ENCODE assay signal across 18 mouse cellular contexts in genomic region chr2:79527529-79527928, GRCm38 (mm10).
A peak's percentile ranks its signal among the peaks of the same experiment; 100 is the strongest.
DNase-seq lines count a peak whose midpoint lies in the region; ATAC-seq and TF ChIP-seq lines count a peak whose summit lies in the region.
"Had no signal": no experiment of that assay in that cellular context is flagged by ENCODE, and none has a peak within 500 bp of the region (broad histone marks: within the 10 kb centered on the region; RNA-seq: fewer than 3 reads in every experiment).

No protein-coding gene starts in this region.

- no peak overlapping the region for H3K4me2 ChIP-seq in embryonic facial prominence, embryonic 11.5 days (ENCODE audit: low read depth, low read length)
- H3K4me2 ChIP-seq in hindbrain, embryonic 11.5 days (replicated peaks; ENCODE audit: low read depth, low read length), result no peak overlapping the region
- H3K4me2 ChIP-seq in hindbrain, embryonic 12.5 days (replicated peaks), result no peak overlapping the region
- H3K4me2 ChIP-seq: embryonic facial prominence, embryonic 12.5 days; heart, embryonic 12.5 days had no signal

- H3K9me3 ChIP-seq in embryonic facial prominence, embryonic 11.5 days (replicated peaks; ENCODE audit: control insufficient read depth, low read length), result no peaks in the 10 kb centered on the region
- H3K9me3 ChIP-seq in embryonic facial prominence, embryonic 10.5 days, result no peaks in the 10 kb centered on the region
- no peaks in the 10 kb centered on the region for H3K9me3 ChIP-seq in hindbrain, embryonic 11.5 days (ENCODE audit: control insufficient read depth, low read length)
- H3K9me3 ChIP-seq in hindbrain, embryonic 12.5 days (replicated peaks), result no peaks in the 10 kb centered on the region
- H3K9me3 ChIP-seq: embryonic facial prominence, embryonic 12.5 days; heart, embryonic 12.5 days; hindbrain, embryonic 10.5 days had no signal

- H3K4me3 ChIP-seq in embryonic facial prominence, embryonic 11.5 days (ENCODE audit: low read depth, low read length), result no peak overlapping the region
- H3K4me3 ChIP-seq in embryonic facial prominence, embryonic 10.5 days, result no peak overlapping the region
- no peak overlapping the region for H3K4me3 ChIP-seq in hindbrain, embryonic 11.5 days (ENCODE audit: low read depth, low read length)
- H3K4me3 ChIP-seq in hindbrain, embryonic 12.5 days, result no peak overlapping the region
- no peak overlapping the region for H3K4me3 ChIP-seq in left cerebral cortex, adult 2 months
- H3K4me3 ChIP-seq: embryonic facial prominence, embryonic 12.5 days; heart, adult 2 months; heart, embryonic 12.5 days; hindbrain, embryonic 10.5 days had no signal

- H3K36me3 ChIP-seq in embryonic facial prominence, embryonic 11.5 days (replicated peaks; ENCODE audit: control insufficient read depth, insufficient read depth, low read depth, low read length), result no peaks in the 10 kb centered on the region
- H3K36me3 ChIP-seq in embryonic facial prominence, embryonic 10.5 days (replicated peaks), result no peaks in the 10 kb centered on the region
- H3K36me3 ChIP-seq in hindbrain, embryonic 11.5 days (ENCODE audit: control insufficient read depth, insufficient read depth, low read length), result no peaks in the 10 kb centered on the region
- no peaks in the 10 kb centered on the region for H3K36me3 ChIP-seq in hindbrain, embryonic 12.5 days
- H3K36me3 ChIP-seq: embryonic facial prominence, embryonic 12.5 days; heart, embryonic 12.5 days; hindbrain, embryonic 10.5 days had no signal

- ATAC-seq in embryonic facial prominence, embryonic 11.5 days (replicated peaks; ENCODE audit: insufficient number of reproducible peaks, low FRiP score, low TSS enrichment, low read depth), result no peak
- ATAC-seq in hindbrain, embryonic 11.5 days (ENCODE audit: low FRiP score), result no peak
- ATAC-seq in hindbrain, embryonic 12.5 days (ENCODE audit: low FRiP score), result no peak
- ATAC-seq: inflammation-experienced regulatory T-cells, adult 6 months had no signal

- no peaks in the 10 kb centered on the region for H3K4me1 ChIP-seq in embryonic facial prominence, embryonic 11.5 days (ENCODE audit: control insufficient read depth, insufficient read depth, low read length)
- peaks cover 37% of the 10 kb centered on the region for H3K4me1 ChIP-seq in embryonic facial prominence, embryonic 10.5 days
- H3K4me1 ChIP-seq in hindbrain, embryonic 11.5 days (replicated peaks; ENCODE audit: control insufficient read depth, insufficient read depth, low read length), result peaks cover 3% of the 10 kb centered on the region; the same call in 1 of the 2 replicates
- peaks cover 11% of the 10 kb centered on the region; the same call in 1 of the 2 replicates for H3K4me1 ChIP-seq in hindbrain, embryonic 12.5 days

- TF ChIP-seq CTCF in left cerebral cortex, adult 2 months (IDR thresholded peaks at IDR 0.05), result no peak

- no peak overlapping the region for H3K9ac ChIP-seq in embryonic facial prominence, embryonic 11.5 days (replicated peaks; ENCODE audit: low read length)
- H3K9ac ChIP-seq in hindbrain, embryonic 11.5 days (ENCODE audit: low read depth, low read length), result no peak overlapping the region
- no peak overlapping the region for H3K9ac ChIP-seq in hindbrain, embryonic 12.5 days
- H3K9ac ChIP-seq: embryonic facial prominence, embryonic 12.5 days; forebrain, postnatal 0 days; heart, embryonic 12.5 days had no signal

- intact Hi-C loops in left cerebral cortex, adult 2 months (cut with DNase I), result no loop called here
- intact Hi-C loops in left cerebral cortex, postnatal 10 days (cut with DNase I), result loop anchor here (5.0 kb wide), 1 partner anchor 110 kb away; the partner anchor contains the start of gene Itprid2

- no peak overlapping the region for H3K27ac ChIP-seq in embryonic facial prominence, embryonic 11.5 days (replicated peaks; ENCODE audit: low read depth, low read length)
- no peak overlapping the region for H3K27ac ChIP-seq in embryonic facial prominence, embryonic 10.5 days (replicated peaks)
- H3K27ac ChIP-seq in hindbrain, embryonic 11.5 days (ENCODE audit: low read depth, low read length), result no peak overlapping the region
- no peak overlapping the region for H3K27ac ChIP-seq in hindbrain, embryonic 12.5 days
- peak overlapping the region; percentile 47; the same call in 1 of the 2 replicates for H3K27ac ChIP-seq in left cerebral cortex, adult 2 months
- H3K27ac ChIP-seq: embryonic facial prominence, embryonic 12.5 days; heart, adult 2 months; hindbrain, embryonic 10.5 days had no signal

- DNase-seq in embryonic facial prominence, embryonic 11.5 days (ENCODE audit: low spot score), result peak; percentile 15
- DNase-seq in embryonic facial prominence, embryonic 10.5 days (ENCODE audit: low spot score), result no peak
- DNase-seq in hindbrain, embryonic 11.5 days (ENCODE audit: low spot score), result peak; percentile 10
- no peak for DNase-seq in left cerebral cortex, adult 2 months (ENCODE audit: extremely low spot score in 1 of 2, low spot score in 2 of 2)
- no peak for DNase-seq in left cerebral cortex, postnatal 10 days (ENCODE audit: extremely low spot score in 1 of 2, low spot score in 2 of 2)
- DNase-seq in retina, embryonic 14.5 days (ENCODE audit: low spot score), result peak; percentile 72
- no peak for DNase-seq in neural tube, embryonic 10.5 days (ENCODE audit: extremely low spot score, low spot score)
- DNase-seq: adrenal gland, postnatal 14 days; B cell, adult 2 months; cerebellum, adult 2 months; cerebellum, postnatal 10 days; forebrain, postnatal 0 days; heart, adult 2 months had no signal

- H3K27me3 ChIP-seq in embryonic facial prominence, embryonic 11.5 days (ENCODE audit: control insufficient read depth, insufficient read depth, low read length), result no peaks in the 10 kb centered on the region
- H3K27me3 ChIP-seq in embryonic facial prominence, embryonic 10.5 days (replicated peaks; ENCODE audit: low read depth, poor library complexity, severe bottlenecking), result peaks cover 3% of the 10 kb centered on the region; the same call in 1 of the 2 replicates
- H3K27me3 ChIP-seq in hindbrain, embryonic 11.5 days (ENCODE audit: control insufficient read depth, insufficient read depth, low read length), result no peaks in the 10 kb centered on the region
- H3K27me3 ChIP-seq in hindbrain, embryonic 12.5 days, result no peaks in the 10 kb centered on the region
- H3K27me3 ChIP-seq: embryonic facial prominence, embryonic 12.5 days; heart, embryonic 12.5 days had no signal

- WGBS in embryonic facial prominence, embryonic 11.5 days, result 31% methylated on average over 5 of the region's 5 CpGs
- 32% methylated on average over 5 of the region's 5 CpGs for WGBS in embryonic facial prominence, embryonic 10.5 days
- 49% methylated on average over 5 of the region's 5 CpGs for WGBS in hindbrain, embryonic 11.5 days
- 42% methylated on average over 5 of the region's 5 CpGs for WGBS in hindbrain, embryonic 12.5 days

Comparison
In these comparisons a context has a peak if more than half of its experiments do, and no peak if none do; other contexts are left out.
1. DNase-seq: peak in embryonic facial prominence, embryonic 11.5 days (single experiment), hindbrain, embryonic 11.5 days (single experiment) and retina, embryonic 14.5 days (single experiment); none in embryonic facial prominence, embryonic 10.5 days (single experiment), left cerebral cortex, adult 2 months (0 of 2), left cerebral cortex, postnatal 10 days (0 of 2) and neural tube, embryonic 10.5 days (single experiment).